Mouse (Mus musculus) bone marrow macrophage, adult 2 months (primary cell): ENCODE results near the gene Zfp423.

Experiments
- CTCF ChIP-seq: IDR thresholded peaks from 2 replicates; pipeline ENCODE4 v1.5.1; 2012; ENCODE audit warnings: low read depth, mild to moderate bottlenecking, low read length, moderate library complexity
- POLR2A ChIP-seq: IDR thresholded peaks from 2 replicates; pipeline ENCODE4 v1.6.1; 2012; ENCODE audit warnings: mild to moderate bottlenecking, low read depth, low read length, borderline replicate concordance

- TF ChIP-seq POLR2A (no peak), CTCF (no peak)
Observed at GRCm38 (mm10) chr8:87645371-87645770, 314.0 kb downstream of the Zfp423 start.
